Mouse (Mus musculus) heart, adult 18-20 months (tissue): Measurements from ENCODE around the gene Vmn1r63. TPM values are rescaled to one million over a fixed set of nuclear protein-coding genes. Genes with fewer than 3 reads are reported as not detected.
"Not testable (repeated sequence)": the region's sequence is repeated elsewhere in the genome, so short reads cannot be mapped to it uniquely, and the experiment has no call there.

Experiments used
- DNase-seq, 2 experiments: peaks; one replicate each; pipeline ENCODE4 v3.0.0; 2021 to 2022; ENCODE audit warnings: mixed read lengths in 1 of 2
- long read RNA-seq, 2 experiments: library from polyadenylated mRNA; stranded (forward); transcript quantifications; one replicate each; pipeline ENCODE4 v2.0.0; 2021
- total RNA-seq, 2 experiments: library from RNA; stranded (reverse); gene quantifications; 2 replicates each; pipeline ENCODE4 v1.2.3; 2021

Vmn1r63 gene
- not detected for total RNA-seq
- long read RNA-seq, experiment 1, result 0 reads
- long read RNA-seq, experiment 2, result 0 reads

DNA sequence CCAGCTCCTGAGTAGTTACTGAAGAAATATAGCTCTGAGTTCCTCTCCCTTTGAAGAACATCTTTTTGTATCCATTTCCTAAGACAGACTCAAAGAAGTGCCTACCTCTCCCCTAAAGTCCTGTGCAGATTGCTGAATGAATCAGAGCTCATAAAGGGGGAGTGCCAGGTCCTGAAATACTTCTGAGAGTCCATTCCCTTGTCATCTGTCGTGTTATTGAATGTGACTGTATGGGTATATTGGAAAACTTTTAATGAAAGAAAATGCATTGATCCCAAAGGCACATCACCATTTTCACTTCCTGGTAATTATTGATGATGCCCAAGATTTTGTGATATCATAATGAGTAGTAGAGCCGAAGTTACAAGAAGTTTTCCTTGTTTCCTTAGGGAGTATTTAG is at the start of gene Vmn1r63:
Gene Vmn1r63, minus strand, starts transcription at position 101 of the 400 bp plus-strand sequence.
- not testable (repeated sequence) for DNase-seq

Other genes starting within 250 kb of the Vmn1r63 start
- gene Vmn1r61, start 192.2 kb downstream of the Vmn1r63 start, total RNA-seq, result not detected
- gene Vmn1r62, start 131.8 kb downstream of the Vmn1r63 start, total RNA-seq, result not detected
- gene Vmn1r64, start 79.1 kb upstream of the Vmn1r63 start, total RNA-seq, result not detected
- gene Vmn1r65, start 205.6 kb upstream of the Vmn1r63 start, total RNA-seq, result not detected
- not detected for gene Nlrp4c, start 239.7 kb upstream of the Vmn1r63 start, total RNA-seq